Mouse (Mus musculus) midbrain, embryonic 11.5 days (tissue): ENCODE results near the gene Drd2. TPM values are rescaled to one million over a fixed set of nuclear protein-coding genes. Genes with fewer than 3 reads are reported as not detected.

ENCODE experiments used
- ATAC-seq: fragments of 200-750 bp; cut with Nextera tagmentation; 2 replicates; pipeline ENCODE4 v1.8.0; 2017; ENCODE audit warnings: moderate TSS enrichment, moderate library complexity; ENCODE audit not compliant: low FRiP score
- DNase-seq: peaks from one replicate; pipeline ENCODE4 v3.0.0; 2015; ENCODE audit warnings: low spot score; ENCODE audit errors: missing footprints
- H3K27ac ChIP-seq: fragments of 300-500 bp; sonication (generic); 2 replicates; pipeline ENCODE4 v1.5.1; 2014; ENCODE audit warnings: low read depth, low read length
- H3K27me3 ChIP-seq: fragments of 300-500 bp; sonication (generic); 2 replicates; pipeline ENCODE4 v1.6.1; 2014; ENCODE audit warnings: mild to moderate bottlenecking, low read length, moderate library complexity, mixed read lengths; ENCODE audit not compliant: control insufficient read depth, insufficient read depth
- H3K36me3 ChIP-seq: fragments of 300-500 bp; sonication (generic); 2 replicates; pipeline ENCODE4 v1.6.1; 2014; ENCODE audit warnings: mild to moderate bottlenecking, low read length, moderate library complexity, mixed read lengths; ENCODE audit not compliant: control insufficient read depth, insufficient read depth
- H3K4me1 ChIP-seq: fragments of 300-500 bp; sonication (generic); 2 replicates; pipeline ENCODE4 v1.6.1; 2014; ENCODE audit warnings: low read length; ENCODE audit not compliant: control insufficient read depth, insufficient read depth
- H3K4me2 ChIP-seq: fragments of 300-500 bp; sonication (generic); 2 replicates; pipeline ENCODE4 v1.6.1; 2014; ENCODE audit warnings: mild to moderate bottlenecking, moderate library complexity
- H3K4me3 ChIP-seq: fragments of 300-500 bp; sonication (generic); 2 replicates; pipeline ENCODE4 v1.5.1; 2014; ENCODE audit warnings: low read depth, low read length
- H3K9ac ChIP-seq: fragments of 300-500 bp; sonication (generic); 2 replicates; pipeline ENCODE4 v1.6.1; 2014; ENCODE audit warnings: low read length
- H3K9me3 ChIP-seq: fragments of 300-500 bp; sonication (generic); 2 replicates; pipeline ENCODE4 v1.6.1; 2016; ENCODE audit warnings: low read length; ENCODE audit not compliant: control insufficient read depth
- WGBS: fragments of 180-500 bp; shearing (Covaris S2); extraction: QIAGEN DNeasy Blood & Tissue Kit; methylation state at CpG from one replicate; pipeline ENCODE4 v1.1.7; 2014; 5-methylcytosine and 5-hydroxymethylcytosine counted together
- polyA plus RNA-seq: library from polyadenylated mRNA; unstranded; fragments of >200 nt; fragmentation: Nextera tagmentation; extraction: Ambion mirVana; gene quantifications from 2 replicates; pipeline ENCODE4 v1.2.1, GENCODE M21; 2014

The Drd2 gene
- polyA plus RNA-seq, 1 experiment from 2014 or later, result 0.56 TPM

DNA sequence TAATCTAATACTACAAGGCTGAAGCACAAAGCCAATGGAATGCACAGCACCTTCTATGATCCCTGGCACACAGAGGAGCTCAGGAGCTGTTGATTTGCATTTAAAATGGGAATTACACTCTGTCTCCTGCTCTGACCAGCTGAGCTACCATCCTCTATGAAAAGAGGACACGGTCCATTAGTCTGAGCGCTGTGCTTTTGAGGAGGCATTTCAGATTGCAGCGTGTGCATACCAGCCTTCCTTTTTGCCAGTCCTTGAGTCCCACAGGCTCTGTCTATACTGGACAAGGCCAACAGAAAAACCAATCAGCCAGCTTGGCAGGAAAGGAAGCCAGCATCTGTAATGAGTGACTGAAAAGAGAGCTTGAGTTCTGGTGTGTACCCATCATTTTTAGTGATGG is 43.6 kb downstream of the Drd2 start:
- no peaks in the 10 kb centered on the region for H3K36me3 ChIP-seq
- no peaks in the 10 kb centered on the region for H3K9me3 ChIP-seq
- DNase-seq (no peak), ATAC-seq (0 out of 2 replicates have a peak, but pooled peaks have one; percentile 38)
- H3K27me3 ChIP-seq, result no peaks in the 10 kb centered on the region; the same call in 1 of the 2 replicates
- no peak overlapping the region for H3K4me3 ChIP-seq
- no peak overlapping the region for H3K4me2 ChIP-seq
- WGBS, result 13% methylated on average over 3 of the region's 3 CpGs
- no peak overlapping the region for H3K27ac ChIP-seq
- H3K4me1 ChIP-seq, result peaks cover 4% of the 10 kb centered on the region; the same call in 1 of the 2 replicates
- H3K9ac ChIP-seq, result no peak overlapping the region

DNA sequence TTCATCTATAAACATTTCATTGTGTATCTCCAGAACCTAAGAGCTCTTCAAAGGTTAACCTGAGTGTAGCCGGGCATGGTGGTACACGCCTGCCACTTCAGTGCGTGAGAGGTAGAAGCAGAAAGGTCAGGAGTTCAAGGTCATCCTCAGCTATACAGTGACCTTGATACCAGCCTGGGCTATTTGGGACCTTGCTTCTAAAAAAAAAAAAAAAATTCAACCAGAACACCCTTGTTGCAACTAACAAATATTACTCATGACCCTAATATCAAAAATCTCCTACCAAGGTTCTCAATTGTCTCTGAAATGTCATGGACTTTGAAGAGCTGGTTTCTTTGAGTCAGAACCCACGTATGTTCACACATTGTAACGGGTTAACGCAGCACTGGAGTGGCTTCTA is 44.4 kb downstream of the Drd2 start:
- Histone ChIP-seq H3K27me3 (no peaks in the 10 kb centered on the region; the same call in 1 of the 2 replicates), H3K4me2 (no peak overlapping the region), H3K4me1 (peaks cover 4% of the 10 kb centered on the region; the same call in 1 of the 2 replicates), H3K27ac (no peak overlapping the region), H3K36me3 (no peaks in the 10 kb centered on the region), H3K9me3 (no peaks in the 10 kb centered on the region), H3K4me3 (no peak overlapping the region), H3K9ac (no peak overlapping the region)
- 88% methylated on average over 6 of the region's 6 CpGs for WGBS
- DNase-seq, result no peak
- ATAC-seq, result no peak

DNA sequence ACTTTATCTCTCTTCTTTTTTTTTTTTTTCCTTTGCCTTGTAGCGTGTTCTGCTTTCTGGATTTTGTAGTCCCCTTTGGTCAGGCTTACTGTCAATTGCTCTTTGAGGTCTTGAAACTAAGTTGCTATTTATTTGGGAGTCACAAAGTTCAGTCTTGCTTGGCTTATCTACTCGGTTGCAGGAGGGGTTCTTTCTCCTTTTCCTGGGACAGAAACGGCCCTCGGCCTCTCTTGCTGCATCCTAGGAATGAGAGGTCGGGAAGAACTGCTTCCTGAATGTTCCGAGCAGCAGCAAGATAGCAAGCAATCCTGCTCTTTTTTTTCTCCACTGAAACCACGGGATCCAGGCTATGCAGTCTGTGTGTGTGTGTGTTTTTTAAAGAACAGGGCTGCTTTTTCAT is 44.9 kb downstream of the Drd2 start:
- DNase-seq (no peak), ATAC-seq (no peak)
- Histone ChIP-seq H3K4me2 (no peak overlapping the region), H3K4me3 (no peak overlapping the region), H3K9me3 (no peaks in the 10 kb centered on the region), H3K27me3 (no peaks in the 10 kb centered on the region; the same call in 1 of the 2 replicates), H3K27ac (no peak overlapping the region), H3K4me1 (peaks cover 4% of the 10 kb centered on the region; the same call in 1 of the 2 replicates), H3K9ac (no peak overlapping the region), H3K36me3 (no peaks in the 10 kb centered on the region)
- WGBS, result 64% methylated on average over 7 of the region's 7 CpGs

DNA sequence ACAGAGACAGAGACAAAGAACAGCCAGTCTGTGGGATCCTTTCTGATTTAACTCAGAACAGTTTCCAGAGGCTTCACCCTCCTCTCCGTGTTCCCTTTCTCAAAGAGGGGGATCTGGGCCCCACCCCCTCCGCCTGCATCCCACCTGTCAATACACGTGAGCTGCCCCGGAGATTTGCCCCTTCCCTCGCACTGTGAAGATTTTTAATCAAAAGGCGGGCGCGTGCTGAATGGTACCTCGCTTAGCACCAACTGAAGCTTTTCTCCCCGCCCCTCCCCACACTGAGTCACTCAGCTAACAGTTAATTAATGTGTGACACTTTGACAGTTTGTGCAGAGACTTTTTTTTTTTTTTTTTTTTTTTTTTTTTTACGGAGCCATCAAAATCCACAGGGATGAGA is 45.7 kb downstream of the Drd2 start:
- peaks cover 4% of the 10 kb centered on the region; the same call in 1 of the 2 replicates for H3K4me1 ChIP-seq
- no peaks in the 10 kb centered on the region; the same call in 1 of the 2 replicates for H3K27me3 ChIP-seq
- H3K9ac ChIP-seq, result no peak overlapping the region
- no peaks in the 10 kb centered on the region for H3K36me3 ChIP-seq
- no peak overlapping the region for H3K27ac ChIP-seq
- no peak overlapping the region for H3K4me2 ChIP-seq
- ATAC-seq (no peak), DNase-seq (no peak)
- no peak overlapping the region for H3K4me3 ChIP-seq
- no peaks in the 10 kb centered on the region for H3K9me3 ChIP-seq
- WGBS, result 31% methylated on average over 11 of the region's 11 CpGs

DNA sequence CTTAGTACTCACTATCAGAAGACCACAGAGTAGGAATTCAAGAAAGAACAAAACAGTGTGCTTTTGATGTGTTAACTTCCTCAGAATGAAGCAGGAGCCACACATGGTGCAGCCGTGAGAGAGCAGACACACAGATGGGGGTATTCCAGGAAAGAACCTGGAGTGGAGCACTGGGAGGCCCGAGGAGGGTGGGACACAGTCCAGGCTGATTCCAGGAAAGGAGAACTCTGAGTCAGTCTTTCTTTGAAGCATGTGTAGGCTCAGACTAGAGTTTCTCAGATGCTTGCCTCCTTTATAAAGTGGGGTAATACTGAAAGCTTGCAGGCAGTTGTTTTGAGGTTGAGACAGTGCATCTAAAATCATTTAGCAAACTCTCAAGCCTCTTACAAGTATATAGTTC is 51.8 kb downstream of the Drd2 start:
- no peak for ATAC-seq
- no peaks in the 10 kb centered on the region for H3K36me3 ChIP-seq
- no peak overlapping the region for H3K9ac ChIP-seq
- no peaks in the 10 kb centered on the region for H3K9me3 ChIP-seq
- no peak overlapping the region for H3K4me2 ChIP-seq
- H3K4me3 ChIP-seq, result no peak overlapping the region
- no peaks in the 10 kb centered on the region for H3K4me1 ChIP-seq
- DNase-seq, result no peak
- H3K27me3 ChIP-seq, result no peaks in the 10 kb centered on the region
- H3K27ac ChIP-seq, result no peak overlapping the region
- WGBS, result 74% methylated on average over 2 of the region's 2 CpGs

DNA sequence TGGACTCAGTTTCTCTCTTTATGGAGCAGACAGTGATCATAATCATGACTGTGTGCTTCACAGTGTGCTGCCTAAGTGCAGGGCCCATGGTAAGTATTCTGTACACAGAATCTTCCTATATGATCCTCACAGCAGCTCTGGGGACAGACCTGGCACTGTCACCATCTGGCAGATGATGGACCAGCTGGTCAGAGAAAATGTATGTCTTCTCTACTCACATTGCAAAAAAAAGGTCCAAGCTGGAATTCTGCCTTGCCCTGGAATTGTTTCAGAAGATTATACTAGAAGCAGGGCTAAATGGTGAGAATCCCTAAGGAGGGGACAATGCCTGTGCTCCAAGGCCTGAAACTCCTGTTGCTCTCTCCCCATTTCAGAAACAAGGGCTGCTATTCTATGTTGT is 55.6 kb downstream of the Drd2 start:
- Histone ChIP-seq H3K4me1 (no peaks in the 10 kb centered on the region), H3K27me3 (no peaks in the 10 kb centered on the region), H3K27ac (no peak overlapping the region), H3K9me3 (no peaks in the 10 kb centered on the region), H3K9ac (no peak overlapping the region), H3K4me2 (no peak overlapping the region), H3K36me3 (no peaks in the 10 kb centered on the region), H3K4me3 (no peak overlapping the region)
- ATAC-seq (no peak), DNase-seq (no peak)

DNA sequence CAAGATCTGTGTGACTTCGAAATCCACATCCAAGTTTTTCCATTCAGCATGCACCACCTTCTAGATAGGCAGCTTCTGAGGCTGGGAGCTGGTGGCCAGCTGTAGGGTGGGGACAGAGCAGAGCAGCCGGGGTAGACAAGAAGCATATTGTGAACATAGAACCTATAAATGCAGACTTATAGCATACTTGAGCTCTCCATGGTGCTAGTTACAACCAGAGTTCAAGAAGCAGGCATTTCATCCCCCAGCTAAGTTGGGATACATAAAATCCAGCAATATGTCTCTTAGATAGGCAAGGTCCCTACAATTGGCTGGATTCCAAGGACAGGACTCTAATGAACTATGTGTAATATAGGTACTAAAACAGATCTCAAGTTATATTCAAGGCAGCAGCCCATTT is 63.3 kb downstream of the Drd2 start:
- Histone ChIP-seq H3K9ac (no peak overlapping the region), H3K27me3 (no peaks in the 10 kb centered on the region), H3K4me1 (no peaks in the 10 kb centered on the region), H3K9me3 (no peaks in the 10 kb centered on the region), H3K27ac (no peak overlapping the region), H3K4me2 (no peak overlapping the region), H3K36me3 (no peaks in the 10 kb centered on the region), H3K4me3 (no peak overlapping the region)
- no peak for DNase-seq
- no peak for ATAC-seq
- WGBS, result 71% methylated on average over 2 of the region's 2 CpGs

DNA sequence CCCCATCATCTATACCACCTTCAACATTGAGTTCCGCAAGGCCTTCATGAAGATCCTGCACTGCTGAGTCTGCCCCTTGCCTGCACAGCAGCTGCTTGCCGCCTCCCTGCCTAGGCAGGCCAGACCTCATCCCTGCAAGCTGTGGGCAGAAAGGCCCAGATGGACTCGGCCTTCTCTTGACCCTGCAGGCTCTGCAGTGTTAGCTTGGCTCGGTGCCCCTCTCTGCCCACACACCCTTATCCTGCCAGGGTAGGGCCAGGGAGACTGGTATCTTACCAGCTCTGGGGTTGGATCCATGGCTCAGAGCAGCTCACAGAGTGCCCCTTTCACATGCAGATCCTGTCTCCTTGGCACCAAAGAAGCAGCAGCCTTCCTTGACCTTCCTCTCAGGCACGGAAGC is 66.6 kb downstream of the Drd2 start:
- peaks cover 3% of the 10 kb centered on the region for H3K4me1 ChIP-seq
- ATAC-seq (no peak), DNase-seq (no peak)
- 91% methylated on average over 5 of the region's 5 CpGs for WGBS
- H3K4me3 ChIP-seq, result no peak overlapping the region
- no peak overlapping the region for H3K27ac ChIP-seq
- H3K9ac ChIP-seq, result no peak overlapping the region
- no peak overlapping the region for H3K4me2 ChIP-seq
- H3K27me3 ChIP-seq, result no peaks in the 10 kb centered on the region
- no peaks in the 10 kb centered on the region for H3K36me3 ChIP-seq
- no peaks in the 10 kb centered on the region for H3K9me3 ChIP-seq

DNA sequence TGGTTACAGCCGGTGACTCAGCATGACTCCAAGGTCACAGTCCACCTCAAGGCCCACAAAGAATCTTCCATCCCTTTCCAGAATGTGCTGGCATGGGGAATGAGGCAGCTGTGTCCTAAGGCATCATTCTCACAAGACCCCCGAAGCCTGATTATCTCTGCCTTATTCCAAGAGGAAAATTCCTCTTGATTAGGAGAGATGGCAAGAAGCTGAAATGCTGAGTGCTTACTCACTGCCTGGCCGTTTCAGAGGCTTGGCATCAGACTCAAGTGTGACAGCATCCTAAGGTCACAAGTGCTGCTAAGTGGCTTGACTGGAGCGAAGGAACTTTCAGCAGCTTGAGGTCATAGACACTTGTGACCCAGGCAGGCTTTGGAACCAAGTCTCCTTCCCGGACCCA is 70.2 kb downstream of the Drd2 start:
- H3K9me3 ChIP-seq, result no peaks in the 10 kb centered on the region
- no peak overlapping the region for H3K27ac ChIP-seq
- 79% methylated on average over 5 of the region's 5 CpGs for WGBS
- no peak overlapping the region for H3K4me3 ChIP-seq
- H3K27me3 ChIP-seq, result no peaks in the 10 kb centered on the region
- no peak for ATAC-seq
- H3K4me2 ChIP-seq, result no peak overlapping the region
- no peak overlapping the region for H3K9ac ChIP-seq
- no peaks in the 10 kb centered on the region for H3K36me3 ChIP-seq
- DNase-seq, result no peak
- H3K4me1 ChIP-seq, result peaks cover 3% of the 10 kb centered on the region

DNA sequence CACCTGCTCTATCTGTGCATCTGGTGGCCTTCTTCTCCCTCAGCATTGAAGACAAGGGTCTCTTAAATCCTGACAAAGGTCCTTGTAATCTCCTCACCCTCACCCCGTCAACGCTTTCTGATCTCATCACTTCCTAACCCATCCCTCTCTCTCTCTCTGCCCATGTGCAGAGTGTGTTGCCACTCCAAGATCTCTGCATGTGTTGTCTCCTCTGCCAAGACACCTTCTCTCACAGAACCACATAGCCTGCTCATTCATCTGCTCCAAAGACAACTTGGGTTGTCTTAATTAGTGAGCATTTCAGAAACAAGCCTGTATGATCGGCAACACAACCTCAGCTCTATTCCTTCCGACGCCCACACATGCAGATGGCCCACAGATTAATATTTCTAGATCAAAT is 83.4 kb downstream of the Drd2 start:
- Histone ChIP-seq H3K4me3 (no peak overlapping the region), H3K36me3 (no peaks in the 10 kb centered on the region), H3K27ac (no peak overlapping the region), H3K4me2 (no peak overlapping the region), H3K27me3 (no peaks in the 10 kb centered on the region), H3K4me1 (no peaks in the 10 kb centered on the region; the same call in 1 of the 2 replicates), H3K9ac (no peak overlapping the region), H3K9me3 (no peaks in the 10 kb centered on the region)
- 93% methylated on average over 5 of the region's 5 CpGs for WGBS
- no peak for ATAC-seq
- DNase-seq, result no peak
